Mouse (Mus musculus) c-Kit-positive CD71-positive TER-119-positive erythroid progenitor cells, embryonic 14.5 days (primary cell): ENCODE data around the gene Sidt1.

Experiments
- DNase-seq: peaks from one replicate; pipeline ENCODE4 v3.0.0-alpha.2; 2013; ENCODE audit warnings: low spot score

Sidt1 gene

DNA sequence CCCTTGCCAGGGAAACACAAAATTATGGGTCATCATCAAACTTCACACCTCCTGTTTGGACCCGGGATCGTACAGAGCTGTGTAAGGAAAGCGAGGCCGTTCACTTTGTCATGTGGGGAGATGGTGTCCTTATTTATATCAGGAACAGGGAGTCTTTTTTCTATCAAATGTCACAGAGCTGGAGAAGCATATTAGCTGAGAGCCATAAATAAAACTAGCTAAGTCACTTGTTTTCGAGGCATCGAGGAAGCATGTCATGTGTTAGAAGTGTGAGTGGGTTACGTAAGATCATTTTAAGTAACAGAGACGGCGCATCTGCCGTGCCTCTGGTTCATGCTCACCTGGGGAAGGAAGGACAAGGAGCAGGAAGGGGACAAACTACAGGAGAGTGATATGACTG, 83.0 kb downstream of the Sidt1 start:
- no peak for DNase-seq

DNA sequence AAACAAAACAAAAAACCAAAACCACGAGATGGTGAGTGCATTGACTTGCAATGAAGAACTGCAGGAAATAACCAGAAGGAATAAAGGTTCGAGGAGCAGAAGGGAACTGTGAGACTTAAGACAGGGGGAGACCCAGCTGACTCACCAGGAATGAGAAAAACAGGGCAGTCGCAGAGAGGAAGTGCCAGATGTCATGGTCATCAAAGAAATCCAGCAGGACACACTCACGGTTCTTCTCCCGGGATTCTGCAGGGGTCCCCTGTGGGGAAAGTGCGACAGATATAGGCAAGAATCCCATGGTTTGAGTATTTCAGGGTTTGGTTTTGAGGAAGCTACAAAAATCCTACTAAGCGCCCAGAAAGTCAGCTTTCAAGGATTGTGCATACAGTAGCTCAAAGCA, 89.7 kb downstream of the Sidt1 start:
- no peak for DNase-seq

DNA sequence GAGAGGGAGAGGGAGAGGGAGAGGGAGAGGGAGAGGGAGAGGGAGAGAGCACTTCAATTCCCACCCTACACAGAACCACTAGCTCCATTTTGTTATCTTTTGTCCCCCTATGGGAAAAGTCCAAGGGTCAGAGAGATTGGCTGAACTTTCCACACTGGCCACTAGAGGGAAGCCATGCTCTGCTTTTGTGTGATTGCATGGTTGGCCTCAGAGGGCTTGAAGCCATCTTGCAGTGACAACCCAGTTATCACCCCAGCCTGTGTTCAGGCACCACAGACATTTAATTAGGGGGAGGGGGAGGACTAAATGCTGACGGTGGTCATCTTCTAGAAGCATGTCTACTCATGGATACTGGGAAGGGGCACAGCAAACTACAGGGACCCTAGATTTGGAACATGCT, 90.4 kb downstream of the Sidt1 start:
- DNase-seq, result peak; percentile 68

DNA sequence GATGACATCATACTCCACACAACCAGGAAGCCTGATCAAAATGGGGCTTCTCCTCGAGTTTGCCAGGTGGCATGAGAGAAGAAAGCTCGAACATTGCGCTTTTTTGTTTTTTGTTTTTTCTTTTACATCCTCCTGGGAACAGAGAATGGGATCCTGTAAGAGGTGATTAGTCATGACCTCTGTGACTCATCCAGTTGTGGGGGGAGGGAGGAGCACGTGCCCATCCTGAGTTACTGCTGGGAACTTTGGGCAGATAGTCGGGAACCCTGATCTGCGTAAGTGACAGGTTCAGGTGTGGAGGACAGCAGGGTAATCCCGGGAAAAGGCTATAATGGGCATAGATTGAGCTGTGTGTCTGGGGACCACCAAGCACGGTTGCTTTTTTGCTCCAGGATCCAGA, 92.6 kb downstream of the Sidt1 start:
- no peak for DNase-seq

DNA sequence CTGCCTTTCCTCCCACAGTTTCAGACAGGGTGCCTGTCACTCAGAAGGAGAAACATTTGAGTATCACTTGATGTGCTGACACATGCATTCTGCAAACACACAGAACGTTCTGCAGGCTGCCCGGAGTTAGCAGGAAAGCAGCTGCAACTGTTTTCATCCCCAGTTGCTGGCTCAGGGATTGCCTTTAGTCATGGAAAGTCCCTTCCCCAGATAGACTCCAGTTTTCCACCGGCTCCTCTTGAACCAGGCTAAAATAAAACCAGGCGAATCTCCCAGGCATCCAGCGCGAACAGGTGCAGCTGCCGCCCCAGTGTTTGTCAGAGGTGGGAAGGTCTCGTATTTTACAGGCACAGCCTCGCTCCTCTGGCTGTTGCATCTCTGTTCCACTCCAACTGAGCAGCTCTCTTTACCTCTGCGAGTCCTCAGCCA, 94.1 kb downstream of the Sidt1 start:
- no peak for DNase-seq

DNA sequence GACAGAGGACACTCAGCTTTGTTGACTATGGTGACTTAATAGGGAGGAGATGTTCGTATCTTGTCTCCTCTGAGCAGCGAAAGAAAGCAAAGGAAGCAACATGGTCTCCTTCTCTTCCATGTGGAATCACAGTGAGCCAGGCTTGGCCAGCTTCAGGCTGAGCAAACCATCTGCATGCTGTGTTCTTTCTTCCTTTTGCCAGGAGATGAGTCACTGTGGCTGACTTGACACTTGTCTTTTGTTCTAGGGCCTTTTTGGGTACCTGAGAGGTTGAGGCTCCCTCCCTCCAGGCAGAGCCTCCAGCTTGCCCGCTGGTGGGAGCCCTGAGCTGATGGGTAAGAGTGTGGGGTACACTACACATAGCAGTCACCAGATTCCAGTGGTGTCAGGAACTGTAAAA, 95.2 kb downstream of the Sidt1 start:
- no peak for DNase-seq

DNA sequence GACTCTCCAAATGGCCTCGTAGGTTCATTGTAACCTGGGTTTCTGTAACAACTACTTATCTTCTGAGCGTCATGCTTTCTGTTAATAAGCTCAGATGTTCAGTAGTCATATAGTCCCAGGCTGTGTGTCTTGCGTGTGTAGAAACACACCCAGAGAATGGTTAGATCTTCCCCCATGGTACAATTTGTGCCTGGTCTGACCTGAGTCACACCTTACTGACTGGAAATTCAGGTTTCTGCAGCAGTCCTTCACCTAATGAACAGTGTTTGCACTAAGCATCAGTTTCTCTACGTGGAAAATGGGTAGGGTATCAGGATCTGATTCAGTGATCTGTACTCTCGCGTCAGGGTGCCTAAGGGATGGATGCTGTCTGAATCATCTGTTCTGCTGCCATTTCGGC, 100.0 kb downstream of the Sidt1 start:
- no peak for DNase-seq

DNA sequence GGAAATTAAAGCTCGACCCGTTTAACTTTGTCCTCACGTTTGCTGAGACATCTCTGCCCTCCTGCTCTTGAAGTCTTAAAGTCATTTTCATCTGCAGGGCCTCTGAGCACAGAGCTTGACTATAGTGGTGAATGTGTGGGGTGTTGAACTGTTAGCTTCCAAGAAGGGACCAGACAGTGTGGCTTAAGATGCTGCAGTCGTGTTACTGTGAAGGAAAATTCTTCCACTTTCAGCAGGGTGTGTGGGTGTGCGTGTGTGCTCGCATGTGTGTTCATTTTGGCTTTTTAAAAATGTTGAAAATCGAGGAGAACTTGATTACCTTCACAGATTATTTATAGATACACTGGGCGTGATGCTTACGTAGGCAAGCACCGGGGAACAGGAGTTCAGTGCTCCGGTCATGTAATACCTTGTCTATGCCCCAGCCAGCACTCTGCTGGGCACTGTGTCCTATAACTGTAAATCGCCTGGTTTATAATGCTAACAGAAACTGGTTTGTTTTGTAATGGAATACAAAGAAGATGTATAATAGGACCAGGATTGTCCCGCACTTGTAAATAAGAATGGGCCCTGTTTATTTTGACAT, 106.2 kb downstream of the Sidt1 start:
- DNase-seq, result no peak

DNA sequence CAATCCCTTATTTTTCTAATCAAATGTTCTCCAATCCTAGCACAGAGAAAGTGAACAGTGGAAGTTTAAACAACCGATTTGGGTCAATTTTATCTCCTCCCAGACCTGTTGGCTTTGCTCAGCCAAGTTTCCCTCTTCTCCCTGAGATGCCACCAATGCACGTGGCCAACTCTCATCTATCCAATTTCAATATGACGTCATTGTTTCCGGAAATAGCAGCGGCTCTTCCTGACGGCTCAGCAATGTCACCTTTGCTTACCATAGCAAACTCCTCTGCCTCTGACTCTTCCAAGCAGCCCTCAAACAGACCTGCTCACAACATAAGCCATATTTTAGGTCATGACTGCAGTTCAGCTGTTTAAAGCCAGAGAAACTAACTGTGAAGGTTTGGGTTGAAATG, 111.5 kb downstream of the Sidt1 start:
- DNase-seq, result no peak

DNA sequence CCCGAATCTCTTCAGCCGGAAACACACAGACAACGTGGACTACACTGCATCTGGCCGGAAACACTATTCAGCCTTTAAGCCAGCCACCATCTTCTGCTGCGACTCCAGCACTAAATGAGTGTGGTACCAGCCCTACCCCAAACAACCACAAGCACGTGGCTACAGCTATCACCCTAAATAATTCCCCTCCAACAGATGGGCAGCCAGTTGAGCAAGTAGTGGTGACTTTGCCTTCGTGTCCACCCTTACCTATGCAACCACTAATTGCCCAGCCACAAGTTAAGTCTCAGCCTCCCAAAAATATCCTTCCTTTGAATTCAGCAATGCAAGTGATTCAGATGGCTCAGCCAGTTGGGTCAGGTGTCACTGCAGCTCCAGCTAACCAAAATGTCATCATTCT, 116.6 kb downstream of the Sidt1 start:
- no peak for DNase-seq

DNA sequence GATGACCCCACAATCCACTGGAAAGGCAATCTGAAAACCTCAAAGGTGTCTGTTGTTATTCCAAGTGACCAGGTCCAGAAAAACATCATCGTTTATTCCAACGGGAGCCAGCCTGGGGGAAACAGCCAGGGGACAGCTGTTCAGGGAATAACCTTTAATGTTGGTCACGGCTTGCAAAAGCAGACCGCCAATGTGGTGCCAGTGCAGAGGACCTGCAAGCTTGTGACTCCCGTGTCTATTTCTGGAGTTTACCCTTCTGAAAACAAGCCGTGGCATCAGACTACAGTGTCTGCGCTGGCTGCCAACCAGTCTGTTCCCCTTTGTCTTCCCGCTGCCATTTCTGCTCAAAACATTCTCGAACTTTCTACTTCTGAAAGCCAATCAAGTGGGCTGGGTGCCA, 117.5 kb downstream of the Sidt1 start:
- no peak for DNase-seq

DNA sequence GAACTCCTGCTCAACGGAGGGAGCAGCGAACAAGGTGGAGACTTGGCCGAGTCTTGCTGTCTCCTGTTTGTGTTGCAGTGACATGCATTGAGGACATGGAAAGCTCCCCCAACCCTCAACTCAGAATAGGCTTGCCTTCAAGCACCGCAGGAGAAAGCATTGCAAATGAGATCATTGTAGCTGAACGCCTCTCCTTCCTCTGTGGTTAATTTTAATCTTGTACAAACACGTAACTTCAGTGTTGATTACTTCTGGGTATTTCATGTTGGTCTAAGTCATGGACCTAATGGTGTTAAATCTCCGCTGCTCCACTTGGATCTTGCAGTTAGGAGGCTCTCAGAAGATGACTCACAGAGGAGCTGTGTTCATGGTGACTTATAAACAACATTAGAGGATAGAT, 120.3 kb downstream of the Sidt1 start:
- no peak for DNase-seq

DNA sequence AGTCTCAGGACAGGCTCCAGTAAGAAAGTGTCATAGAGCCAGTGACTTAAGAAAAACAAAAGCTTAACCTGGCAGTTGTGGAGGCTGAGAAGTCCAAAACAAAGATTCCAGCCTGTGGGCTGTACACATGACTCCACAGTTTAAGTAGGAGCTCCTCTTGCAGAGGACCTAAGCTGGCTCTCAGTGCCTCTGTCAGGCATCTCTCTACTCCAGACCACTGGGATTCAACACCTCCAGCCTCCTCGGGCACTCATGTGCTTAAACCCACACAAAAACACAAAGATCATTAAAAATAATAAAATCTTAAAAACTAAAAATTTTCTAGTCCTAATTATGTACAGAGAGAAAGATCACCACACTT, 122.0 kb downstream of the Sidt1 start:
- DNase-seq, result no peak

DNA sequence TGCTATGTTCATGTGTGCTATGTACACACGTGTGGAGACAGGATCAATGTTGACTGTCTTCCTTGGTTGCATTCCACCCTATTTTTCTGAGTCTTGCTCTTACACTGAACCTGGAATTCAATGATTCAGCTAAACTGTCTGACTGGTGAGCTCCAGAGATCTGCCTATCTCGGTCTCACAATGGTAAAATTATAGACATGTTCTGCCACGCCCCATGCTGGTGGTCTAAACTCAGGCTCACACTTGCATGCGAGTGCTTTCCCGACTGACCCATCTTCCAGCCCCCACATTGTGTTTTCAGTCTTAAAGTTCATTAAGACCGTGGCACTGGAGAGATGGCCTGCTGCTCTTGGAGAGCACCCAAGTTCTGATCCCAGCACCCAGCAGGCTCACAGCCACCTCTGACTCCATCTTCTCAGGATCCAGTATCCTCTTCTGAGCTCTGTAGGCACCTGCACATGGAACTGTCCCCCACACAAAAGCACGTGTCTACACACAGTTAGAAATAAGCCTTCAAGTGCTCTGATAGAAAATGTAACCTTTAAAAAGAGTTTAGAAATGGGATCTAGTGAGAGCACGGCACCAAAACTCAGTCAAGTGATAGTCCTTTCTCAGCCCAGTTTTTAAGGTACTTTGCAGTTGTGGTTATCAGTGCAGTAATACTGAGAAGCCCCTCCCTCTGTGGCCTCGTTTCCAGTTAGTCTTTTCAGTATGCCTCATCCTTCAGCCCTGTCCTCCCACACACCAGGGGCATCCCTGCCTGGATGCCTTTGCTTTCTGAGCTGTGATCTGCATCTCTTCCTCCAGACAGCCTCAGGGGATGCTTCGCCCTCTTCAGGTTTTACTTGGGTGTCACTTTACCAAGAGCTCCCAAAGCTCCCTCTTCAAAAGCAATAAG, 122.6 kb downstream of the Sidt1 start:
- peak; percentile 58 for DNase-seq

DNA sequence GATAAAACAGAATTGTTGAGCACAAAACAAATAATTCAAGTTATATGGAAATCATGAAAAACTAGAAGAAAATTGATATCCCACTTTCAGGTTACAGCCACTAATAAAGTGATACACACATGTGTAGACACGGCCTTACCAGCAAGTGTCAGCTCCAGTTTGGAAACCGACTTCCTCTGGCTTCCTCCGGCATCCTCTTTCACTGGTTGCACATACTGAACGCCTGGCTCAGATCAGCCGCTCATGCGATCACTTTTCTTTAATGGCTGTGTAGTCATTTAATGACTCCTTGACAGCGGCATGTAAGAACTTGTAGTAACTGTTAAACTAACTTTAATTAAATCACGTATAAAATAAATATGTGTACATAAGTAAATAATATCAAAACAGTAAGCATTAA, 127.0 kb downstream of the Sidt1 start:
- DNase-seq, result no peak

DNA sequence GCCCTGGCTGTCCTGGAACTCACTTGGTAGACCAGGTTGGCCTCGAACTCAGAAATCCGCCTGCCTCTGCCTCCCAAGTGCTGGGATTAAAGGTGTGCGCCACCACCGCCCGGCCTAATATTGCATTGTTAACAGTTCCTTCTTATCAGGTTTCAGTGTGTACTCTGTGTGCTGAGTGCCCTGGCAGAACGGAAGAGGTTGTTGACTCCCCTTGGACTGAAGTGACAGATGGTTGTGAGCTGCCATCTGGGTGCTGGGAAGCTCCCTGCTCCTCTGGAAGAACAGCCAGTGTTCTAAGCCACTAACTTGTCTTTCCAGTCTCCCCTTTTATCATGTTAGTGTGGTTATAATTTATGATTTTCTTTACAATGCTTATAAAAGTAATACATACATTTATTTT, 128.7 kb downstream of the Sidt1 start:
- no peak for DNase-seq

DNA sequence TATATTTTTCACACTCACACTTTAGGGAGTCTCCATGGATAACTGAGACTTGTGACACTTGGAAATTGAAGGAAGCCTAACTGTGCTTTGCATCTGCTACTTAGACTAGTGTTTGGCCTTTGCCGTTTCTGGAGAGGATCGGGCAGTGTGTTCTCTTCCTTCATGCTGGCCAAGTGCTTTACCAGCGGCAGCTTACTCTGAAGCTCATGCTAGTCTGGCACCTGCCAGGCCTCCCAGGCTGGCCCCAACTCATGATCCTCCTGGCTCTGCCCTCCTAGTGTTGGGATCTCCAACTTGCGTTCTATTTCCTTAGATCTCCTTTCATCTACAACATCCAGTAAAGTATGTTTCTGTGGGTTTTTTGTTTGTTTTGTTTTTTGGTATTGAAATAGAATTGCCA, 132.8 kb downstream of the Sidt1 start:
- no peak for DNase-seq

DNA sequence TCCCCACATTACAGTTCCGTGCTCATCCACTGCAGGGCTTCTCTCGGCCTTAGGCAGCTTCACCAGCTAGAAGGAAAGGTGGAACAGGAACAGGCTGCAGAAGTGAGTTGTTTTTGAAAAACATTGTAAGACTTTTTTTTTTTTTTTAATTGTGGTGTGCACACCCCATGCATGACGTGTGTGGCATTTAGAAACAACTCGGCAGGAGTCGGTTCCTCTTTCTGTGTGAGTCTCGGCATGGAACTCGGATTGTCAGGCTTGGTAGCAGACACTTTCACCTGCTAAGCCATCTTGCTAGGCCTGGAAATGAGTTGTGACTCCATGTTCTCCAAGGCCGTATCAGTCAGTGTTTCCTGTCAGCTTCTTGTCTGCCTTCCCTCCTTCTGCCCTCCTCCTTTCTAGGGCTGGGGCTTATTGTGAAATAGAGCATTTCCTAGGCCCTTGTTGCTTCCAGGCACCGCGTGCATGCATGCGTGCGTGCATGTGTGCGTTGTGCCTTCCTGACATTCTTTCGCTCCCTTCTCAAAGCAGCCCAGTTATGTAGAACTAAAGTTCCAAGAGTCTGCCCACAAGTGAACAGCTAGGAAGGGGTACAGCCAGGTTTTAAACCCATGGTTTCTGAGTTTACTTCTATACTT, 133.8 kb downstream of the Sidt1 start:
- DNase-seq, result no peak

DNA sequence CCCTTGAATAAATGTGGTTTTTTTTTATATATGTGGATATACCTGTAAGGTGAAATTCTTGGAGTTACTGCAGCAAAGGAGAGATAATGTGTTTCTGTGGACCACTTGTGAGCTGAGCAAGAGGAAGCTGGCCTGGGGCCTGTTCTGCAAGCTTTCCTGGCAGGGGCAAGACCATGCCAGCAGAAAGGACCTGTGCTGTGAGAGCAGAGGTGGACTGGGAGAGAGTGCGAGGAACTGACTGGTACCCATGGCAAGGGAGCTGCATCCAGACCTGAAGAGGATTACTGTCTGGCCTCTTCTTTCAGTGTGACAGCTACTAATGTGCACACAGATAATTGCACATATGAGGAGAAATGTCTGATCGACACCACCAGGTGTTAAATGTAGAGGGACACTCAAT, 142.0 kb downstream of the Sidt1 start:
- no peak for DNase-seq
